Mouse (Mus musculus): Measurements from ENCODE around the gene Mboat7.

- TF ChIP-seq CTCF (IDR thresholded peaks at IDR 0.05; ENCODE audit: low read depth, low read length) (no peak), POLR2A (IDR thresholded peaks at IDR 0.05; ENCODE audit: extremely low read depth, insufficient read depth, low read length) (no peak)
Observed at GRCm38 (mm10) chr7:3715249-3715648, 21.9 kb upstream of the Mboat7 start.
